Mouse (Mus musculus) left cerebral cortex, postnatal 10 days (tissue): ENCODE data around the gene Mrtfb. TPM values are rescaled to one million over a fixed set of nuclear protein-coding genes. Genes with fewer than 3 reads are reported as not detected.

Experiments
- DNase-seq, 2 experiments: peaks; one replicate each; pipeline ENCODE4 v3.0.0; 2021 to 2022; ENCODE audit warnings: low spot score in 2 of 2, mixed read lengths in 1 of 2; ENCODE audit errors: extremely low spot score in 1 of 2
- intact Hi-C: fragments of 180-260 bp; cut with DNase I; formaldehyde crosslinking; loops from one replicate; pipeline ENCODE4 v1.15.1; 2025
- microRNA-seq: library from miRNA; unstranded; fragments of <30 nt; microRNA quantifications from one replicate; pipeline ENCODE4 v1.2.0, GENCODE M21; 2022
- total RNA-seq, 2 experiments: library from RNA; stranded (reverse); gene quantifications; 2 replicates each; pipeline ENCODE4 v1.2.3; 2021

Gene Mrtfb
- total RNA-seq, 2 experiments from 2014 or later: 114 to 118 TPM

- intact Hi-C loops: loop anchor here (5.0 kb wide), 1 partner anchor 165 kb away; no protein-coding TSS in a partner anchor
- peak; percentile 60 to 80 for DNase-seq
Measured at GRCm38 (mm10) chr16:13447284-13448050, 191.2 kb downstream of the Mrtfb start.

GRCm38 (mm10) chr16:13448051-13448705 lies 191.9 kb downstream of the Mrtfb start:
- DNase-seq: peak in 1 of 2 experiments; percentile 74
- intact Hi-C loops: loop anchor here (5.0 kb wide), 1 partner anchor 164 kb away; no protein-coding TSS in a partner anchor

- intact Hi-C loops: loop anchor here (5.0 kb wide), 1 partner anchor 164 kb away; no protein-coding TSS in a partner anchor
- no peak for DNase-seq
Measured at GRCm38 (mm10) chr16:13448706-13449090, 192.4 kb downstream of the Mrtfb start.

GRCm38 (mm10) chr16:13449491-13449890 lies 193.2 kb downstream of the Mrtfb start:
- intact Hi-C loops: loop anchor here (5.0 kb wide), 1 partner anchor 163 kb away; no protein-coding TSS in a partner anchor
- no peak for DNase-seq

- intact Hi-C loops: no loop called here
Measured at GRCm38 (mm10) chr16:13450831-13451230, 194.6 kb downstream of the Mrtfb start.

GRCm38 (mm10) chr16:13451991-13452390 lies 195.7 kb downstream of the Mrtfb start:
- intact Hi-C loops: no loop called here
- DNase-seq: no peak

More at GRCm38 (mm10) chr16:13450831-13451230, 194.6 kb downstream of the Mrtfb start:
- DNase-seq: no peak

- intact Hi-C loops: no loop called here
- no peak for DNase-seq
Measured at GRCm38 (mm10) chr16:13452661-13453060, 196.4 kb downstream of the Mrtfb start.

- intact Hi-C loops: no loop called here
- DNase-seq: no peak
Measured at GRCm38 (mm10) chr16:13454026-13454600, 197.8 kb downstream of the Mrtfb start.

GRCm38 (mm10) chr16:13455560-13455959 lies 199.3 kb downstream of the Mrtfb start:
- intact Hi-C loops: no loop called here
- no peak for DNase-seq

GRCm38 (mm10) chr16:13458556-13458955 lies 202.3 kb downstream of the Mrtfb start:
- intact Hi-C loops: no loop called here
- DNase-seq: no peak

- intact Hi-C loops: no loop called here
- DNase-seq: no peak
Measured at GRCm38 (mm10) chr16:13460071-13460470, 203.8 kb downstream of the Mrtfb start.

GRCm38 (mm10) chr16:13460777-13461408 lies 204.6 kb downstream of the Mrtfb start:
- no peak for DNase-seq
- intact Hi-C loops: no loop called here

GRCm38 (mm10) chr16:13464662-13465061 lies 208.4 kb downstream of the Mrtfb start:
- no peak for DNase-seq
- intact Hi-C loops: no loop called here

Small RNA genes lying within 50 kb of the gene (microRNA-seq; reads per million reads assigned to microRNA genes)
- gene Mir193b (283 reads per million, percentile 64 among the genes with 10 or more reads in this experiment), gene Mir365-1 (4.6 reads per million, percentile 16 among the genes with 10 or more reads in this experiment)

Other genes with a start within 250 kb of the Mrtfb start
- gene Ercc4, start 146.8 kb upstream of the Mrtfb start, total RNA-seq: 10 to 100 TPM; 23.3 to 27.6 TPM